Mouse (Mus musculus) Patski (cell line): Measurements from ENCODE around the gene Cox4i1. TPM values are rescaled to one million over a fixed set of nuclear protein-coding genes. Genes with fewer than 3 reads are reported as not detected.

Experiments
- ATAC-seq: fragments of 100-300 bp; one replicate; pipeline ENCODE4 v1.8.0; 2021
- CTCF ChIA-PET: fragments of 350-600 bp; sonication (Branson Sonifier 250); formaldehyde crosslinking; loops from one replicate; lab custom pipeline; 2022; ENCODE audit warnings: inconsistent platforms; lab: Charles Lee
- POLR2A ChIA-PET: fragments of 350-600 bp; sonication (Branson Sonifier 250); formaldehyde crosslinking; loops from one replicate; lab custom pipeline; 2022; ENCODE audit warnings: antibody characterized with exemption, inconsistent platforms; lab: Charles Lee
- DNase-seq: peaks from one replicate; pipeline ENCODE4 v3.0.0-alpha.2; 2011; ENCODE audit warnings: low read depth, low spot score
- H3K27me3 ChIP-seq: fragments of 371-371 bp; one replicate; pipeline ENCODE4 v1.5.1; 2021
- CTCF ChIP-seq: fragments of 100-300 bp; IDR thresholded peaks from one replicate; pipeline ENCODE4 v1.5.1; 2021
- in situ Hi-C: fragments of 300-500 bp; cut with MboI; formaldehyde crosslinking; loops from 3 replicates; pipeline ENCODE4 v1.11.1; 2018; ENCODE audit warnings: low pct_unique_long_range_greater_than_20kb, mixed read lengths
- polyA plus RNA-seq: library from polyadenylated mRNA; unstranded; gene quantifications from one replicate; pipeline ENCODE4 v1.2.3, GENCODE M21; 2021

Gene Cox4i1
- polyA plus RNA-seq, 1 experiment from 2014 or later = 1,640 TPM

DNA sequence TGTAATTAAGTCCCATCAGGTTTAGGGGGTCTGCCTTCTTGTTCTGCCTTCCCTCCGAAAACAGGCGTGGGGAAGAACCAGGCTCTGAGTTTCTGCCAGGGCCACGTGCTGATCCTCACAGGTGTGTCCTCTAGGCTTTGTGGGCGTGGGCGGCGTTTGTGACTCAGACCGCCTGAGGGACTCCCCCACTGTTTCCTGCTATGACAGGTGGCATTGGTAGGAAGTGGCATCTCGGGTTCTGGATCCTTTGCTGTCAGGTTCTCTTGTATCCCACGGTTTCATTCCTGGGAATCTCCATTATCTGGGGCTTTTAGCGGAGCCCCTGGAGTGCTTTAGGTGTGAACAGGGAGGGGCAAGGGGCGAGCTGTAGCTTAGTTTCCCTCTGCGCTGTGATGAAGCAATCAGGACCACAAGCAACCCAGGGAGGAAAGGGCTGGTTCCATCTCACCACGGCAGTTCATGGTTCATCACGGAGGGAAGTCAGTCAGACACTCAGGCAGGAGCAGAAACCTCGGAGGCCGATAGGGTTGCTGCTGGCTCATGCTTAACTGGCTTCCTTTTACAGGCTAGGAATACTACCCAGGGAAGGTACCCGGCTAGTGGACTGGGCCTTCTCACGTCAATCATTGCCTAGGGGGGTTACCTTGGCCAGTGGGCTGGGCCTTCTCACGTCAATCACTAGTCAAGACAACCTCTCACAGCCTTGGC is 33.9 kb downstream of the Cox4i1 start:
- peaks cover 24% of the 10 kb centered on the region for H3K27me3 ChIP-seq
- POLR2A ChIA-PET = no interaction called here
- ATAC-seq (no peak), DNase-seq (no peak)
- TF ChIP-seq CTCF = no peak
- in situ Hi-C loops = no loop called here
- CTCF ChIA-PET = no interaction called here

DNA sequence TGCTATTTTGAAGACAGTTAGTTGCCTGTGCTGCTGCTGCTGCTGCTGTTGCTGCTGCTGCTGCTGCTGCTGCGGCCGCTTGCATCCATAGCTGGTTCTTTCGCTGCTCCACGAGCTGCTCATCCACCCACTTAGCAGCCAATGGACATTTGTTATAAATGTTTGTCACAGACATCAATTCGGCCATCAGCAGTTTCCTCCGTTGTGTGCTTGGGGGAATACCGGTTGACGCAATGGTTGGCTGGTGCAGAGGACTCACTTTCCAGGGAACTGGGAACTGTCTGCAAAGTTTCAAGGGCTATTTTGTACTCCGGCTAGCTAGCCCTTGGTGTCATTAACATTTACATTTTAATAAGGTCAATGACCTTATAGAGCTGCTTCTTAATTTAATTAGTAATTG is 36.2 kb downstream of the Cox4i1 start:
- ChIA-PET POLR2A (no interaction called here), CTCF (interaction anchor here (1.1 kb wide), 1 partner anchor 12 kb away, joined by 3 read pairs; no protein-coding TSS in a partner anchor)
- ATAC-seq (no peak), DNase-seq (no peak)
- TF ChIP-seq CTCF = no peak
- peaks cover 21% of the 10 kb centered on the region for H3K27me3 ChIP-seq
- in situ Hi-C loops = no loop called here

DNA sequence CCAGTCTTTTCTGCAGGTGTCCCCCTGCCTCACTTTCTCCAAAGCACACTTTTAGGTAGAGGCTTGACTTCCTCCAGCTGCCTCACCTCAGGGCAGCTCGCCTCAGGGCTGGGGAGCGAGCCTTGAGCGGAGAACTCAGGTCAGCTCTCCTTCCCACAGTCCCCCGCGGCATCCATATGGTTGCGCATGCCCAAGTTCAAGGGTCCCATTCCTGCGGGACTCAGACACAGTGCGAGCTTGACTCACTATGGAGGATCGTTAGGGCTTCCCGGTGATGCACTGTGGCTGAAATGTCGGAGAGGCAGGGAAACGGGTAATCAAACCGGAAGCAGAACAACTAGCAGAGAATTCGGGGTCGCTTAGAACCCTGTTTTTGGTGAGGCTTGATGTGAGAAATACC is 37.1 kb downstream of the Cox4i1 start:
- in situ Hi-C loops = no loop called here
- no peak for ATAC-seq
- POLR2A ChIA-PET = no interaction called here

DNA sequence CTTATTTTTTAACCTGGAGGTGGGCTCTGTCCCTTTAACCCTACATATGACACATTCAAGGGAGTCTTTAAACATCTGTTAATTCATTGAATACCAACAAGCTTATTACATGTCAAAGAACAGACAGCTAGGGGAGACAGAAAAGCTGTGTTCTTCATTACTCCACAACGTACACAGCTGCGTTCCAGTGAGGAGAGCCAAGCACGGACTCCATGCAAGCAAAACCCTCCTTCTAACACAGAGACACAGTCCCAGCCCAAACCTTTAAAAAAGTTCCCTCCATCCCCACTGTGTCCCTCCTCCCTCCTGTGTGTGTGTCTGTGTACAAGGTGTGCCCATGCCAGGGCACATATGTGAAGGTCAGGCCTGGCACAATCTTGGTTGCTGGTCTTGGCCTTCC is 38.2 kb downstream of the Cox4i1 start:
- in situ Hi-C loops = no loop called here

More for the DNA sequence above, 37.1 kb downstream of the Cox4i1 start:
- no peak for DNase-seq
- no peak for TF ChIP-seq CTCF
- H3K27me3 ChIP-seq = peaks cover 15% of the 10 kb centered on the region
- CTCF ChIA-PET = interaction anchor here (1.1 kb wide), 1 partner anchor 11 kb away, joined by 3 read pairs; no protein-coding TSS in a partner anchor

DNA sequence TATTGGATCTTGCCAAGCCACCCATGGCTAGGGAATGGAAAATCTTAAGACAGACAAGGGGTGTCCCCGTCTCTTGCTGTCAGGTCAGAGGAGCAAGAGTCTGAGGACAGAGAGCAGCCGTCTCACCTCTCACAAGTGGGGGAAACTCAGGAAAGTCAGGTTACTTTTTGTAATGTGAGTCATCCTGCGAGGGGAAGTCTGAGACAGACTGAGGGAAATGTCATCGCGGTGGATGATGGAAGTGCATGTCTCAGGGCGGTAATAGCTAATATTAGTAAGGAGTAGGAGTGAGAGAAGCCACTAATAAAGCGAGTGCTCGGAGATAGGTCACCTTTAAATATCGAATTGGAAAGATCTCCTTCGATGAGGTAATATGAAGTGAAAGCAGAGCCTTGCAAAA is 41.2 kb downstream of the Cox4i1 start:
- CTCF ChIA-PET = no interaction called here
- no peak for TF ChIP-seq CTCF
- DNase-seq (no peak), ATAC-seq (no peak)
- H3K27me3 ChIP-seq = peaks cover 6% of the 10 kb centered on the region
- in situ Hi-C loops = no loop called here
- POLR2A ChIA-PET = no interaction called here

More for the DNA sequence above, 38.2 kb downstream of the Cox4i1 start:
- CTCF ChIA-PET = interaction anchor here (1.1 kb wide), 1 partner anchor 13 kb away, joined by 3 read pairs; no protein-coding TSS in a partner anchor
- peaks cover 9% of the 10 kb centered on the region for H3K27me3 ChIP-seq
- no peak for ATAC-seq
- TF ChIP-seq CTCF = no peak
- no peak for DNase-seq
- POLR2A ChIA-PET = interaction anchor here (0.7 kb wide), 1 partner anchor 370 kb away, joined by 3 read pairs; no protein-coding TSS in a partner anchor

DNA sequence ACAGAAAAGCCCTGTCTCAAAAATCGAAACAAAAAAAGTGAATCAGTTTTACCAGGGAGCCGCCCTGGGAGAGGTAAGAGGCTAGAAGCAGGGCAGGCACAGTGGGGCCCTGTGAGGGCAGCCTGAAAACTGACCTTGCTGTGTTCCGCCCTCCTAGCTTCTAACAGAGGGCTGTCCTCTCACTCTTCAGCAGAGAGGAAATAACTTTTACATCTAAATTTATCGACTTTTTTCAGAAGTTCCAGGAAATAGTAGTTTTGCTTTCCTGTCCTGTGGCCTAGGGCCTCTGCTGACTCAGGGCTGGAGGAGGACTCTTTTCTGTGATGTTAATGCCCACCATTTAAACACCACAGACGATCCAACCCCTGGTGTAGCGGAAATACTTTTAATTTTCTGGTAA is 47.2 kb downstream of the Cox4i1 start:
- TF ChIP-seq CTCF = no peak
- CTCF ChIA-PET = no interaction called here
- DNase-seq = no peak
- no peak for ATAC-seq
- H3K27me3 ChIP-seq = no peaks in the 10 kb centered on the region
- POLR2A ChIA-PET = no interaction called here
- in situ Hi-C loops = loop anchor here (5.0 kb wide), 1 partner anchor 33 kb away; no protein-coding TSS in a partner anchor

DNA sequence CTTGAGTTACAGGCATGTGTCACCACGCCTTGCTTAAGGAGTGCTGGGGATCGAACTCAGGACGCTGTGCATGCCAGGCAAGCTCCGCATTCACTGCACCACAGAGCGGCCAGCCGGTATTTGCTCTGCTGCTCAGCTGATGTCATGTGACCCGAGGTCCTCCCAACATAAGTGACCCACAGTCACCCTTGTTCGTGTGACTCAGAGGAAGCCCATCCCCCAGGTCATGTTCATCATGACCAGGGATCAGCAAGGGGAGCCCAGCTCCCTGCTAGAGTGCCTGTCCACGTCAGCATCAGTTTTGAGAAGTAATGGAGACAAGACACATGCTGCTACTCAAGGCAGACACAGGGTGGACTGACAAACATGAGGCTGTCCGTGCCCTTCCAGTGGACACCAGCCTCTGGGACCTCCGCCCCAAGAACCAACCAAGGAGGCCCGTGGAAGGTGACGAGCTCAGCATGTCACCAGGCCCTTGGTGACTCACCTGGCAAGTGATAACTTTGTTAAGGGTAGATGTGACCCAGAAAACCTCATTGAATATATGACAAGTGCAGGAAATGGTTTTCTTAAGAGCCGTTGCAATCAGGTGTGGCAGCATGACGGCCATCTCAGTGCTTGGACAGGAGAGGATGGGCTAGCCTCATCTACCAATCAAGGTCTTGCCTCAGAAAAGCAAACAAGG is 48.1 kb downstream of the Cox4i1 start:
- ChIA-PET CTCF (interaction anchor here (1.1 kb wide), 1 partner anchor 12 kb away, joined by 3 read pairs; no protein-coding TSS in a partner anchor), POLR2A (no interaction called here)
- H3K27me3 ChIP-seq = no peaks in the 10 kb centered on the region
- ATAC-seq (no peak), DNase-seq (no peak)
- no peak for TF ChIP-seq CTCF
- in situ Hi-C loops = loop anchor here (5.0 kb wide), 1 partner anchor 34 kb away; no protein-coding TSS in a partner anchor

DNA sequence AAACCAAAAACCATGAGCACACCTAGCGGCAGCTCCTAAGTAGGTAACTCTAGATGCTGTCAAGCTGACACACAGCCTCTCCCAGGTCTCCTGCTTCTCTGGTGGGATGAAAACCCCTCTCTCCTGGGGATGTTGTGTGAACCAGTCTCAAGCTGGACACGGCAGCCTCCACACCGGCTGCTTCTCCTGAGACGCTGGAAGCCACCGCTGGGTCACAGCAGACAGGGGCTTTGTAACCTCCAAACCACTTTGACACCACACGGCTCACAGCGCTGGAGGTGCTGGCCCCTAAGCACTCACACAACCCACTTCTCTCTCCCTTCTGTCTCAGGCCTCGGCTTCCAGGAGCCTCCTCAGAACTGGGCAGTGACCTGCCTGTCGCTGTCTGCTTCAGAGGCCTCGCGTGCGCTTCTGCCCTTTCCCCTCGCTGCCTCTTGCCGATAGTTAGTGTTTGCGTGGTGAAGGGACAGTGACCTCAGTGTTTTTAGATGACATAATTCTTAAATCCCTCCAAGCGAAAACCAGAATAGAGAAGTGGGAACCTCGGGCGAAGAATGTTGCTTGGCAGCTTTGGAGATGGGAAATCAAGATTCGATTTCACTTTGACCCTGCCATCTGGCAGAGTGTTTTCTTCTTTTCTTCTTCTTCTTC is 51.7 kb downstream of the Cox4i1 start:
- in situ Hi-C loops = loop anchor here (5.0 kb wide), 1 partner anchor 37 kb away; no protein-coding TSS in a partner anchor
- ATAC-seq (no peak), DNase-seq (no peak)
- CTCF ChIA-PET = interaction anchor here (1.0 to 1.2 kb wide), 2 partner anchors 10 to 13 kb away, joined by 3 read pairs; no protein-coding TSS in a partner anchor
- POLR2A ChIA-PET = no interaction called here
- H3K27me3 ChIP-seq = no peaks in the 10 kb centered on the region
- no peak for TF ChIP-seq CTCF

DNA sequence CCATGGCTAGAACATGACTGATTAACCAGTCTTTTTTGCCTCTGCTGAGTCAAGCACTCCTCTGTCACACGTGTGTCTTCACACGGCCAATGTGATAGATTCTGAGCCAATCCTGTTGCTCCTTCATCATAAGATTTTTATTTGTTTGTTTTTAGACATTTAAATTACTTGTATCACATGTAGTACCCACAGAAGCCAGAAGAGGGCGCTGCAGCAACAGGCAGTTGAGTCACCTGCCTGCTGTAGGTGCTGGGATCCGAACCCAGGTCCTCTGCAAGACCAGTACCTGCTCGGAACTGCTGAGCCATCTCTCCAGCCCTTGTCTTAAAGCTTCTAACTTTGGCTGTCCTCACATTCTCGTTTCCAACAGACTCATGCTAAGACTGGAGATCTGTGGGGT is 55.0 kb downstream of the Cox4i1 start:
- H3K27me3 ChIP-seq = no peaks in the 10 kb centered on the region
- in situ Hi-C loops = no loop called here
- ATAC-seq (no peak), DNase-seq (no peak)
- TF ChIP-seq CTCF = no peak
- POLR2A ChIA-PET = no interaction called here
- CTCF ChIA-PET = interaction anchor here (0.8 to 1.5 kb wide), 2 partner anchors 24 to 73 kb away, joined by 3 read pairs; no protein-coding TSS in a partner anchor

Other genes starting within 250 kb of the Cox4i1 start
- 28.6 TPM for gene Gins2, start 78.9 kb upstream of the Cox4i1 start, polyA plus RNA-seq
- gene 1190005I06Rik, start 20.6 kb upstream of the Cox4i1 start, polyA plus RNA-seq = 3.7 TPM
- 1.4 TPM for gene Gm27021, start 143 bp upstream of the Cox4i1 start, polyA plus RNA-seq
- 106 TPM for gene Emc8, start 351 bp downstream of the Cox4i1 start, polyA plus RNA-seq
- gene Irf8, start 68.1 kb downstream of the Cox4i1 start, polyA plus RNA-seq = 0.44 TPM